Mouse (Mus musculus) hindbrain, embryonic 11.5 days (tissue): ENCODE data around the gene Lcor. TPM values are rescaled to one million over a fixed set of nuclear protein-coding genes. Genes with fewer than 3 reads are reported as not detected.

Experiments used
- ATAC-seq: fragments of 200-750 bp; cut with Nextera tagmentation; 2 replicates; pipeline ENCODE4 v1.8.0; 2017; ENCODE audit warnings: mild to moderate bottlenecking, moderate TSS enrichment, moderate library complexity; ENCODE audit not compliant: low FRiP score
- DNase-seq: peaks from one replicate; pipeline ENCODE4 v3.0.0-alpha.2; 2015; ENCODE audit warnings: low spot score
- H3K27ac ChIP-seq: fragments of 300-500 bp; sonication (generic); 2 replicates; pipeline ENCODE4 v1.5.1; 2014; ENCODE audit warnings: mild to moderate bottlenecking, low read depth, low read length
- H3K27me3 ChIP-seq: fragments of 300-500 bp; sonication (generic); 2 replicates; pipeline ENCODE4 v1.6.1; 2014; ENCODE audit warnings: mild to moderate bottlenecking, low read length, moderate library complexity, mixed read lengths; ENCODE audit not compliant: control insufficient read depth, insufficient read depth
- H3K36me3 ChIP-seq: fragments of 300-500 bp; sonication (generic); 2 replicates; pipeline ENCODE4 v1.6.1; 2014; ENCODE audit warnings: mild to moderate bottlenecking, low read length, moderate library complexity, mixed read lengths; ENCODE audit not compliant: control insufficient read depth, insufficient read depth
- H3K4me1 ChIP-seq: fragments of 300-500 bp; sonication (generic); replicated peaks from 2 replicates; pipeline ENCODE4 v1.6.1; 2014; ENCODE audit warnings: low read length, mixed read lengths; ENCODE audit not compliant: control insufficient read depth, insufficient read depth
- H3K4me2 ChIP-seq: fragments of 300-500 bp; sonication (generic); replicated peaks from 2 replicates; pipeline ENCODE4 v1.6.1; 2014; ENCODE audit warnings: mild to moderate bottlenecking, low read depth, low read length
- H3K4me3 ChIP-seq: fragments of 300-500 bp; sonication (generic); 2 replicates; pipeline ENCODE4 v1.5.1; 2014; ENCODE audit warnings: low read depth, low read length
- H3K9ac ChIP-seq: fragments of 300-500 bp; sonication (generic); 2 replicates; pipeline ENCODE4 v1.6.1; 2014; ENCODE audit warnings: low read depth, low read length
- H3K9me3 ChIP-seq: fragments of 300-500 bp; sonication (generic); 2 replicates; pipeline ENCODE4 v1.6.1; 2016; ENCODE audit warnings: low read length; ENCODE audit not compliant: control insufficient read depth
- WGBS: fragments of 180-500 bp; shearing (Covaris S2); extraction: QIAGEN DNeasy Blood & Tissue Kit; methylation state at CpG from one replicate; pipeline ENCODE4 v1.1.7; 2014; 5-methylcytosine and 5-hydroxymethylcytosine counted together
- polyA plus RNA-seq: library from polyadenylated mRNA; unstranded; fragments of >200 nt; fragmentation: Nextera tagmentation; extraction: Ambion mirVana; gene quantifications from 2 replicates; pipeline ENCODE4 v1.2.1, GENCODE M21; 2014

The Lcor gene
- polyA plus RNA-seq, 1 experiment from 2014 or later: 37.0 TPM

DNA sequence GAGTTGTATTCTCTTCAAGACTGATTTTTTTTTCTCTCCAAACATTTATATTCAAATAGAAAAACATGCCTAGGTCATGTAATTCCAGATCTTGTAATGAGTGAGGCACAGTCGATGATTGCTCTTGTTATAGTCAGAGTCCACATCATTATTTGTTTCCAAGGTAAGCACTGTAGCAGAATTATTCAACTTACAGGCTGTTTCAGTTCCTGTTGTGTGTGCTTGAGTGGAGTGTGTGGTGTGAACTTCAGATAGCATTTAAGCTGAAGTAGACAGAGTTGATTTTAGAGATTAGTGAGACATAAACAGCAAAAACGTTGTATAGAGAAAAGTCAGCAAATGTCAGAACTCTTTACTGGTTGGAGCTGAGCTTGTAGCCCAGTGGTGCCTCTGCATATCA is 86.4 kb downstream of the Lcor start:
- no peak overlapping the region for H3K4me3 ChIP-seq
- no peaks in the 10 kb centered on the region for H3K36me3 ChIP-seq
- DNase-seq (no peak), ATAC-seq (no peak)
- 84% methylated on average over 2 of the region's 2 CpGs for WGBS
- H3K9ac ChIP-seq: no peak overlapping the region
- H3K27me3 ChIP-seq: no peaks in the 10 kb centered on the region
- no peaks in the 10 kb centered on the region for H3K9me3 ChIP-seq
- H3K4me2 ChIP-seq: no peak overlapping the region
- H3K27ac ChIP-seq: no peak overlapping the region
- H3K4me1 ChIP-seq: no peaks in the 10 kb centered on the region

DNA sequence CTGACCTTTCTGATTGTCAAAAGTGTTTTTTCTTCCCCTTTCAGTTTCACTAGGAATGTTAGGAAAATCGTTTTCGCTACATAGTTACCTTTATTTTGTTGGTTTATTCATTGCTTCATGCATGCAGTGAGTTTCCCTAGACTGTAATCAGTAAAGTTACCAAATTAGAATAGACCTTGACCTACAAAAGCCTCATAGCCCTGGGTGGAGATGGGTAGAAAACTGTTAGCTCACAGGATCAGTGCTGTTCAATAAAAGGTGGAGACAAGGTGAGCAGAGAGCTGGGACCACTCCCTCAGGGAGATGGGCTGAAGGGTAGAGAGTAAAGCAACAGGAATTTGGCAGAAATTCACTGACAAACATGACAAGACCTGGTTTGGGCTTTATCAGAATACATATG is 91.3 kb downstream of the Lcor start:
- no peak for DNase-seq

DNA sequence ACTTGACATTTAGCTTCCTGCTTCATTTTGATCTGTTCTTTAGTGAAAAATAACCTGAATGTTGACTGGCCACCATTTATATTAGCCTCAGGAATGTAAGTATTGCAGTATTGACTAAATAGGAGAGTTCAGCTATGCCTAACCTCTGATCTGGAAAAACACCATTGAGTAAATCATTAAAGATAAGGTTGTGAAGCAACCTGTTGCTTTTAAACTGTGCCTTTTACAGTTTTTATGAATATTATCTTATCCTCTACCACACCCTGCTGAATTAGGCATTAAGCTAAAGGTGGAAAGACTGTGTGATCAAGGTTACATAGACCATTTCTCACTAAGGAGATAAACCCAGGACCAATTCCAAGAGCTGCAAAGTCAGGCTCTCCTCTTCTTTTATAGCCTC is 95.1 kb downstream of the Lcor start:
- Histone ChIP-seq H3K9ac (no peak overlapping the region), H3K4me3 (no peak overlapping the region), H3K9me3 (no peaks in the 10 kb centered on the region), H3K27me3 (no peaks in the 10 kb centered on the region), H3K4me1 (no peaks in the 10 kb centered on the region), H3K36me3 (peaks cover 7% of the 10 kb centered on the region), H3K4me2 (no peak overlapping the region), H3K27ac (no peak overlapping the region)
- DNase-seq (no peak), ATAC-seq (no peak)

More for the DNA sequence above, 91.3 kb downstream of the Lcor start:
- Histone ChIP-seq H3K9me3 (no peaks in the 10 kb centered on the region), H3K4me1 (no peaks in the 10 kb centered on the region), H3K4me2 (no peak overlapping the region), H3K4me3 (no peak overlapping the region), H3K27me3 (no peaks in the 10 kb centered on the region), H3K36me3 (no peaks in the 10 kb centered on the region), H3K27ac (no peak overlapping the region), H3K9ac (no peak overlapping the region)
- ATAC-seq: no peak
- WGBS: 89% methylated on average over 2 of the region's 2 CpGs

GRCm38 (mm10) chr19:41579311-41579920 is 97.0 kb downstream of the Lcor start:
- Histone ChIP-seq H3K36me3 (peaks cover 7% of the 10 kb centered on the region), H3K4me2 (no peak overlapping the region), H3K27me3 (no peaks in the 10 kb centered on the region), H3K4me1 (no peaks in the 10 kb centered on the region), H3K27ac (no peak overlapping the region), H3K9ac (no peak overlapping the region), H3K4me3 (no peak overlapping the region), H3K9me3 (no peaks in the 10 kb centered on the region)
- ATAC-seq: no peak
- no peak for DNase-seq
- WGBS: 92% methylated on average over 4 of the region's 4 CpGs

DNA sequence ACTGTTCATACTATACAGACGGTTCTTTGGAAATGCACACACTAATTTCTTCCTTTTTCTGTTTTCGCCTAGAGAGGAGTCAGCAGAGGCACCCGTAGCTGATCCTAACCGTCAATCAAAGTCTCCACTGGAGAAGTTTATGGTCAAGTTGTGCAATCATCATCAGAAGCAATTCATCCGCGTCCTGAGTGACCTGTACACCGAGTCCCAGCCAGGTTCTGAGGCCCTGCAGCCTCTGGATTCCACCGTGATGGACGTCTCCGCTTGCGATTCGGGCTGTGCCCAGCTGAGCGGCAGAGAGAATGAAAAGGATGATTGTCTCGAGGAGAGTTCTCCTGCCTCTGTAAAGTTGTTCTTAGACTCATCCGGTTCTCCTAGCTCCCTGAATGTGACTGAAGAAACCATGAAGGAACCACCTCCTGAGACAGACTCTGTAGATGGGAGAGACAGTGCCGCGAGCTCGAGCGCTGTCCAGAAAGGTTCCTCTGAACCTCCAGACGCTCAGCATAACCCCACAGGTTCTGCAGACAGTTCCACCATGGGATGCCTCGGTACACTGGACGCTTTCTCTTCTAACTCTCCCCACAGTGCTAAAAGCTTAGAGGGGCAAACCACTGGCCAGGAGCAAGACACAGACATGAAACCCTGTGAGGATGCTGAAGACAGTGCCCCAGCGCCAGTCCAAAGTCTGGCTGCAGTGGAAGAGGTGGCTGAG is 99.4 kb downstream of the Lcor start, which contains the start of gene Gm340:
Gene Gm340, plus strand, starts transcription at position 665 of the 715 bp plus-strand sequence.
- 95% methylated on average over 23 of the region's 23 CpGs for WGBS
- Histone ChIP-seq H3K9me3 (no peaks in the 10 kb centered on the region), H3K27me3 (no peaks in the 10 kb centered on the region), H3K9ac (no peak within 1 kb of the TSS), H3K4me1 (no peaks in the 10 kb centered on the region), H3K4me3 (no peak within 1 kb of the TSS), H3K4me2 (no peak within 1 kb of the TSS), H3K27ac (no peak within 1 kb of the TSS), H3K36me3 (peaks cover 7% of the 10 kb centered on the region)
- no peak for ATAC-seq
- DNase-seq: no peak

DNA sequence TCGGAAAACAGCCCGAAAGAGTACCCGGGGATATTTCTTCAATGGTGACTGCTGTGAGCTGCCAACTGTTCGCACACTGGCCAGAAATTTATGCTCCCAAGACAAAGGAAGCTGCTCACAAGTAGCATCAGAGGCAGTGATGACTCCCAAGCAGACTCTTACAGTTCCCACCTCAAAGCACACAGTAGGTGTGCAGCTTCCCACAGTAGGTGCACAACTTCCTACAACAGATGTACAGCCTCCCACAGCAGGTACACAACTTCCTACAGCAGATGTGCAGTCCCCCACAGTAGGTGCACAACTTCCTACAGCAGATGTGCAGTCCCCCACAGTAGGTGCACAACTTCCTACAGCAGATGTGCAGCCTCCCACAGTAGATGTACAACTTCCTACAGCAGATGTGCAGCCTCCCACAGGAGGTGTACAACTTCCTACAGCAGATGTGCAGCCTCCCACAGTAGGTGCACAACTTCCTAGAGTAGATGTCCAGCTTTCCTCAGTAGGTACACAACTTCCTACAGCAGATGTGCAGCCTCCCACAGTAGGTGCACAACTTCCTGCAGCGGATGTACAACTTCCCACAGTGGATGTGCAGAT is 100.6 kb downstream of the Lcor start:
- Histone ChIP-seq H3K27me3 (no peaks in the 10 kb centered on the region), H3K4me3 (no peak overlapping the region), H3K27ac (no peak overlapping the region), H3K4me1 (no peaks in the 10 kb centered on the region), H3K36me3 (peaks cover 7% of the 10 kb centered on the region), H3K4me2 (no peak overlapping the region), H3K9me3 (no peaks in the 10 kb centered on the region), H3K9ac (no peak overlapping the region)
- DNase-seq: no peak
- 98% methylated on average over 5 of the region's 5 CpGs for WGBS
- no peak for ATAC-seq

- H3K27ac ChIP-seq: no peak overlapping the region
- no peaks in the 10 kb centered on the region for H3K9me3 ChIP-seq
- 94% methylated on average over 10 of the region's 10 CpGs for WGBS
- no peaks in the 10 kb centered on the region for H3K4me1 ChIP-seq
- H3K4me3 ChIP-seq: no peak overlapping the region
- no peak overlapping the region for H3K9ac ChIP-seq
- ATAC-seq: no peak
- H3K27me3 ChIP-seq: no peaks in the 10 kb centered on the region
- no peak overlapping the region for H3K4me2 ChIP-seq
- H3K36me3 ChIP-seq: peaks cover 6% of the 10 kb centered on the region
- DNase-seq: no peak
Observed at GRCm38 (mm10) chr19:41586752-41587151, 104.3 kb downstream of the Lcor start.

- Histone ChIP-seq H3K4me2 (no peak overlapping the region), H3K9ac (no peak overlapping the region), H3K36me3 (no peaks in the 10 kb centered on the region), H3K4me3 (no peak overlapping the region), H3K4me1 (no peaks in the 10 kb centered on the region), H3K27me3 (no peaks in the 10 kb centered on the region), H3K9me3 (no peaks in the 10 kb centered on the region), H3K27ac (no peak overlapping the region)
- WGBS: 89% methylated on average over 20 of the region's 20 CpGs
- DNase-seq: no peak
- no peak for ATAC-seq
Observed at GRCm38 (mm10) chr19:41587431-41588222, 105.2 kb downstream of the Lcor start.
